Mouse (Mus musculus) gastrocnemius, adult 18-20 months (tissue): Measurements from ENCODE around the gene Pgam1. TPM values are rescaled to one million over a fixed set of nuclear protein-coding genes. Genes with fewer than 3 reads are reported as not detected.
A peak's percentile ranks its signal among the peaks of the same experiment; 100 is the strongest.
"Not testable (repeated sequence)": the region's sequence is repeated elsewhere in the genome, so short reads cannot be mapped to it uniquely, and the experiment has no call there.

Source experiments
- DNase-seq: peaks from one replicate; pipeline ENCODE4 v3.0.0; 2021; ENCODE audit warnings: low spot score
- long read RNA-seq, 2 experiments: library from polyadenylated mRNA; stranded (forward); transcript quantifications; one replicate each; pipeline ENCODE4 v2.0.0; 2021
- total RNA-seq, 2 experiments: library from RNA; stranded (reverse); gene quantifications; 2 replicates each; pipeline ENCODE4 v1.2.3; 2021

Pgam1 gene
- 10 to 100 TPM; 15.0 to 26.3 TPM for total RNA-seq
- long read RNA-seq, experiment 1, transcript Pgam1-201 (4 exons, 1,775 nt), result major isoform, 34 of 35 reads
- long read RNA-seq, experiment 1, partial matches to known transcripts, result 0 of 35 reads
- long read RNA-seq, experiment 1, other reads (novel, unspliced or antisense), result 1 of 35 reads
- long read RNA-seq, experiment 2, transcript Pgam1-201 (4 exons, 1,775 nt), result major isoform, 24 of 25 reads
- long read RNA-seq, experiment 2, partial matches to known transcripts, result 1 of 25 reads
- long read RNA-seq, experiment 2, other reads (novel, unspliced or antisense), result 0 of 25 reads

DNA sequence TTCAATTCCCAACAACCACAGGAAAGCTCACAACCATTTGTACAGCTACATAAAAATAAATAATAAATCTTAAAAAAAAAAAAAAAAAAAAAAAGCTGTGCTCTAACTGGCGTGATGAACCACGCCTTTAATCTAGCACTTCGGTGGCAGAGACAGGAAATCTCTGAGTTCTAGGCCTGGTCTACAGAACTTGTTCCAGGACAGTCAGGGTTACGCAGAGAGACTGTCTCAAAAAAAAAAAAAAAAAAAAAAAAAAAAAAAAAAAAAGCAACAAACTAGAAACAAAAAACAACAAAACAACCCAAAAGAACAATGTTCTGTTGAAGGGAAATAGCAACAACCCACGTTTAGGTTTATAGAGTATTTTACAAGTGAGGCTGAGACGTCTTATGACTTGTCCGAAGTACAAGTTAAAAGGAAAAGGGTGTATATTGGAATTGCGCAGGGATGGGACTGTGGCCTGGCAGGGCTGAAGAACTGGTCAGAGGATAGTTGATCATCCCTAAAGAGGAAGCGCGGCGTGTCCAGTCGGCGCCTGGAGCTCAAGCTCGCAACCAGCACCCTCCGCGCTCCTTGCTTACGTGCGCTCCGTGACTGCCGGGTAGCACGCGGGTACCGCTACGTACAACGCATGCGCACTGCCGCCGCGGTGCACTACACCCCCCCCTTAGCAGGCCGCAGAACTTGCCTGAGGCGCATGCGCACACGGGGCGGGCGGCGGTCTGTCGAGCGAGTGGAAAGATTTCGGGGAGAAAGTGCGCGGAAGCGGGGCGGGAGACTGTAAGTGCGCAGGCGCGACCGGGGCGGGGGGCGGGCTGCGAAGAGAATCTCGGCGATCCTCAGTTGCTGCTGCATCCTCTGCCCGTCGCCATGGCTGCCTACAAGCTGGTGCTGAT, at the start of gene Pgam1:
Pgam1 (plus strand) TSS at position 746 of the 896 bp plus-strand sequence.
- peak; percentile 96 for DNase-seq

- DNase-seq, result no peak
These were observed 45.0 kb upstream of the Pgam1 start for GRCm38 (mm10) chr19:41866707-41867106.

DNA sequence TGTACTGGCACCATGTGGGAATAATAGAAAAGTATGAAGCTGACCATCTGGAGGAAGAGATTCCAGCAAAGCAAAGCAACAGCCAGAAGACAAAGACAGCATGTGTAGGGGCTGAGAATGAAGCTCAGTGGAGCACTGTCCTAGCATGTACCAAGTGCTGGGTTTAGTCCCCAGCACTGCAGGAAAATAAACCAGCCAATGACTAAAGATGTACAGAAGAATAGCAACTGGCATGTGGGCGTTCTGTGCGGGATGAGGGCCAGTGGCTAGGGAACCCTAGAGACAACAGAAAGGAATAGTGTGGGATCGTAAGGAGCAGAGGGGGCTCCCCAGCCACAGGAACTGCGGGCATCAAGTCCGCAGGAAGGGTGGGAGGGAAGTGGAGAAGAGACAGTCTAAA, 42.4 kb upstream of the Pgam1 start:
- no peak for DNase-seq

GRCm38 (mm10) chr19:41869946-41870345, 41.8 kb upstream of the Pgam1 start:
- not testable (repeated sequence) for DNase-seq

DNA sequence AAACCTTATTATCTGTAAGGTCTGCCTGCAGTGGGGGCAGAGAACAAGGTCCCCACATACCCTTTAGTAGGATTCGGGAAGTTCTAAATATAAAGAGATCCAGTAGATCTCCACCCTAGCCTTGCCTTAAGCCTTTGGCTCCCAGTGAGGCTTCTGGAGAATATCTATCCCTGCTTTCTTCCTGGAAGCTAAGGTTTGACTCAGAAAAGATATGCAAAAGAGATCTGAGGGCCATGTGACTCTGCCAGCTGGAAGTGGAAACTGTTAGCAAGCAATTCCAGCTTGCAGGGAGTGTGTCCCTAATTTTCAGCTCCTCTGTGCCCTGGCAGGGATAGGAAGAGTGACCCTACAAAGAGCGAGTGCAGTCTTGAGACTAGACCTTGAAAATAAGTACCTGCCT, 39.4 kb upstream of the Pgam1 start:
- no peak for DNase-seq

GRCm38 (mm10) chr19:41874356-41874755, 37.4 kb upstream of the Pgam1 start:
- no peak for DNase-seq

DNA sequence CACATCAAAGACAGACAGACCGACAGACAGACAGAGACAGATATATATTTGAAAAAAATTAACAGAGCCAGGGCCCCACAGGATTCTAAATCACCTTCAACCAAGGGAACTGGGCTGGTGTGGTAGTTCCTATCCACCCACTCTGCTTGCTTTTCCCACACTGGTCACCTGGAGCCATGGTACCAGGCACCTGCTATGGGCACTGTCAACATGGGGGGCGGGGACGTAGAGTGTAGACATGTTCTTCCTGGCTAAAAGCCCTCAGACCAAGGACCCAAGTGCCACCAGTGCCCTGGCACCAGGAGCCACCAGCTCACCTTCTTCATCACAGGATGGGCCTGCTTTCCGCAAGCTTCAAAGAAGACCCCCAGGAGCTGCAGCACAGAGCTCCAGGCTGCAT, 29.9 kb upstream of the Pgam1 start:
- DNase-seq, result no peak

DNA sequence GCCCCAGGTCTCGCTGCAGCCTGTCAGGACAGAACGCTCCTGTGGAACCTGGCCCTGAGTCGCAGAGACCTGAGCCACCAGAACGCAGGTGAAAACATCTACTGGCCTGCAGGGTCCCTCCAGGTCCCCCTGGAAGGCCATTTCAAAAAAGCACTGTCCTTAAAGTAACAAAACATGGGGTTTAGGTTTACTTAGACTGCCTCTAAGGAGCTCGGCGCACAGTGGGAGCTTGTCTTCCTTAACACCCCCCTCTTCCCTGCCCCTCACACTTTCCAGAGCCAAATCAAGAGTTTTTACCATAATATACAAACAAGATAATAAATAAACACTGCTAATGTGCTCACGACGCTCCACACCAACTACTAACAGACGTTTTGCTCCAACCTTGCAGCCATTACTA, 27.8 kb upstream of the Pgam1 start:
- no peak for DNase-seq

- DNase-seq, result no peak
These were observed 23.5 kb upstream of the Pgam1 start for GRCm38 (mm10) chr19:41888191-41888590.

DNA sequence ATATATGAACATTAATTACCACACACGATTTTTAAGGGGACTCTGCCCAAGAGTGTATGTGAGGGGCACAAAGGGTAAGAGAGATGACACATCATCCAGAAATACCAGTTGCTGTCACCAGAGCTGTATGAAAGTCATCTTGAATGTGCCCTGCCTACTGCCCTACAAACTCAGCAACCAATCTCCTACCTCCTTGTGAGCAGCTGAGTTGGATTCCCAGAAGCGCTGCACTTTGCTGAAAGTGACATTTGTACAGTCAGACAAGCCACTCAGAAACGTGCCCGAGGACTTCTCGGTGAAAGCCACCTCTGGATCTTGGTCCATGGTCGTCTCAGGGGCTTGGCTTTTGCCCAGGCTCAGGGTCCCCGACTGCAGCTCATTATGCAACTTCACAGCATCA, 16.8 kb upstream of the Pgam1 start:
- DNase-seq, result peak; percentile 40

- peak; percentile 91 for DNase-seq
These were observed 16.0 kb upstream of the Pgam1 start, which contains the start of gene Rrp12 for GRCm38 (mm10) chr19:41895460-41896318. Rrp12 (minus strand) TSS chr19:41896173.

GRCm38 (mm10) chr19:41896319-41896711, 15.4 kb upstream of the Pgam1 start:
- no peak for DNase-seq

DNA sequence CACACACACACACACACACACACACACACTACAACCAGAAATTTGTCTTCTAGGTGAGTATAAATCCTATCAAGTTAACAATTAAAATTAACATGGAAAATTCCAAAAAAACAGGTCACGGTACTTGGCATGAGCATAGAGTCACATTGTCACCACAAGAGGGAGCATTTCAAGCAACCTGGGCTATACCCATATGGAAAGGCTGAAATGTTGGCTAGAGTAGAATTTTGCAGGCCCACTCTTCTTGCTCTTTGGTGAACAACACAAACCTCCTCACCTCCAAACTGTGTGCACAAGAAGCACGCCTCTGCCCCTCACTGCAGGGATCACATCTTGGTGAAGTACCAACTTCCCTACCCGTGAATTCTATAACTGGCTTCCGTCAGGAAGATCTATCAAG, 12.9 kb upstream of the Pgam1 start:
- peak; percentile 27 for DNase-seq

DNA sequence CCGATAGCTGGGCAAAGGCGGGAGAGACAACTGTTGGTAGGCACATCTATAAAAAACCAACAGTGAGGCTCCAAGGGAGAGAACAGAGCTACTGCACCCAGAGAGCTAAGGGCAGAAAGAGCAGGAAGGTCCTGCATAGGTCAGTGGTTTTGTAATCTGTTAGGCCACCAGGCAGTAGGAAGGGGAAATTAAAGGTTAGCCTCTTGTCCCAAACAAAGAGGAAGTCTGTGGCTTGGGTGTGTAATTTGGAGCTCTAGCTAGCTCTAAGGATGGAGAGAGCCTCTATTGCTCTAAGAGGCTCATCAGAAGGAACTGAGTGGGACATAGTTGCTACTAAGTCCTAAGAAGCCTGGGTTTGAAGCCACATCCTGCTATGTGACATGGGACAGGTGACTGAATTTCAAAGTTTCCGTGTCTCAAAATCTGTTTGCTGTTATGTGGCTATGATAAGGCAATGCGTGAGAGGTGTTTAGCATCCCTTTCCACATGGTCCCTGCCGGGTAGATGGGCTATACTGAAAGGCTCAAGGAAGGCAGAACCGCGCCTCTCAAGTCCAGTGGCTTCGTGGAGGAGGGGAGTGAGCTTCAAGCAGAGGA, 11.1 kb upstream of the Pgam1 start:
- DNase-seq, result no peak

DNA sequence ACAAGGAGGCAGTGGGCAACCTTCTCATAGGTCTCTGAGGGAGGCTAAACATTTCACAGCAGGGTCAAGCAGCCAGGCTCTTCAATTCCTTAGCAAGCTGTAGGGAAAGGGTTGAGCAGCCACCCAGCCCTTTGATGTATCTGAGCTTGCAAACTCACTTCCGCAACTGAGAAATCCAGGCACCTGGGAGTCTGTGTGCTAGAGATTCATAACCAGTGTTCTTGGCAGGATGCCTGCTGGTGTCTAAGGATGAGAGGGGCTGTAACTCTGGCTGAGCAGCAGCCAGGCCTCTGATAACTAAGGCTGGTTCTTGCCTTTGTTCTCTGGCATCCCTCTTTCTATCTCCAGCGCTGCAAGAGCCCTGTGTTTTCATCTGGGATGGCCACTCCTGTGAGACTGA, 10.0 kb upstream of the Pgam1 start:
- no peak for DNase-seq

DNA sequence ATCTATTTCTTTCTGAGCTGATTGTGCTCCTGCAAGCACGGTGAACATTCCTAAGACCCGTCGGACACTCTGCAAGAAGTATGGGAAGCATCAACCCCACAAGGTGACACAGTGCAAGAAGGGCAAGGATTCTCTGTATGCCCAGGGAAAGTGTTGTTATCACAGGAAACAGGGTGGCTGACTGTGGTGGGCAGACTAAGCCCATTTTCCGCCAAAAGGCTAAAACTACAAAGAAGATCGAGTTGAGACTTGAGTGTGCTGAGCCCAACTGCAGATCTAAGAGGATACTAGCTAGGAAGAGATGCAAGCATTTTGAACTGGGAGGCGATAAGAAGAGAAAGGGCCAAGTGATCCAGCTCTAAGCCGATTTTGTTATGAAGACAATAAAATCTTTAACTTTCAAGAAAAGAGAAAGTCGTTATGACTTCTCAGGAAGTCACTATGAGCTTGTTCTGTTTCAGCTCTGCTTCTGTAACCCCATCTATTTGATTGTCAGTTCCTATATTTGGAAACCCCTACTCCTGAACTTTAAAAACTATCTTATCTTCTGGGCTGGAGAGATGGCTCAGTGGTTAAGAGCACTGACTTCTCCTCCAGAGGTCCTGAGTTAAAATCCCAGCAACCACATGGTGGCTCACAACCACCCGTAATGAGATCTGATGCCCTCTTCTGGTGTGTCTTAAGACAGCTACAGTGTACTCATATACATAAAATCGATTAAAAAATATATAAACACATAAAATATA, 8.7 kb upstream of the Pgam1 start:
- no peak for DNase-seq

DNA sequence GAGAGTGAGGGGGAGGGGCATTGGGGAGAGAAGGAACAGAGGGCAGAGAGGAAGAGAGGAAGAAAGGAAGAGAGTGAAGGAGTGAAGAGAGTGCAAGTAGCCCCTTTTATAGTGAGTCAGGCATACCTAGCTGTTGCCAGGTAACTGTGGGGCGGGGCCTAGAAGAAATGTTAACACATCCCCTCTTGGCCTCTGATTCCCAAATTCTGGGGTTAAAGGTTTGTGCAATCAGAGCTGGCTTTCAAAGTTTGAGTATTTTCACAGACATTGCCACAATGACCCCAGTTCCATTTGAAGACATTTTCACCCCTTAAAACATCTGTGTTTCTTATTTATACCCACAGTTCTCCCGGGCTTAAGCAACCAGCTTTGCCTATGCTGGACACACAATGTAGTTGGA, 6.5 kb upstream of the Pgam1 start:
- DNase-seq, result no peak

GRCm38 (mm10) chr19:41906311-41907078, 5.2 kb upstream of the Pgam1 start:
- DNase-seq, result no peak

GRCm38 (mm10) chr19:41907079-41907760, 4.5 kb upstream of the Pgam1 start:
- DNase-seq, result no peak
